Mouse (Mus musculus) megakaryocyte, embryonic 14.5 days (primary cell): ENCODE results near the gene Rsrp1.

Experiments used
- FLI1 ChIP-seq: IDR thresholded peaks from 2 replicates; pipeline ENCODE4 v1.6.1; 2012; ENCODE audit warnings: low read length, inconsistent platforms, mixed read lengths
- GATA1 ChIP-seq: IDR thresholded peaks from 3 replicates; pipeline ENCODE4 v1.6.1; 2012; ENCODE audit warnings: mixed read lengths, low read length, inconsistent platforms, borderline replicate concordance

DNA sequence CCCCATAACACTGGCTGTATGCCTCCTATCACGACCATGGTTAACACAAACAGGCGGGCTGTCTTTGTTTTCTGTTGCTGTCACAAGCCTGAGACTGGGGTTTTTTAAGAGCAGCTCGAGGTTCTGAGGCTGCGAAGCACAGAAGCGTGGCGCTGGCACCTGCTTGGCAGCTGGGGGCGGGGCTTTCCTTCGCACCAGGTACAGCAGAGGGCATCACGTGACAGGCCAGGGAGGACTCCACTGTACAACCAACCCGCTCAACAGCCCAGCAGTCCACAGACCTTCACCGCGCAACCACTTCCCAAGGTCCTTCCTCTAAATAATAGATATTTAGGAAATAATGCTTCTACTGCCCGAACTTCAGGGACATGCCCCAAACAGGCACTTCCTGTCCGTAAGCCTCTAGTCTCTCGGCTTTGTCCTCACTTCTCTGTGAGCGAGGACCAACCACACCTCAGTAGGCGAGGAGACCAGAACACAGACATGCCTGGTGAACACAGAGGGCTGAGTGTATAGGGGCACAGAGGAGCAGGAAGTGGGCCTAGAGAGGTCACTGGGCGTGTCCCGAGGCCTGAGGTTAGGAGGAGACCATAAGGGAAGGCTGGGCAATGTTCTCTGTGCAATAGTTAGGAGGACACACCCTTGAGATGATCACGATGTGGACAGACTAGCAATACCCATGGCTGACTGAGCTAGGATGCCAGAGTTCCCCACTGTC is 44.7 kb downstream of the Rsrp1 start:
- TF ChIP-seq GATA1 (no peak), FLI1 (no peak)
